Mouse (Mus musculus) neural tube, postnatal 0 days (tissue): ENCODE measurements around the gene Med27. TPM values are rescaled to one million over a fixed set of nuclear protein-coding genes. Genes with fewer than 3 reads are reported as not detected.

ENCODE experiments used
- microRNA-seq: library from miRNA; unstranded; fragments of <30 nt; microRNA quantifications from one replicate; pipeline ENCODE4, GENCODE M21; 2016
- polyA plus RNA-seq: library from polyadenylated mRNA; unstranded; fragments of >200 nt; fragmentation: Nextera tagmentation; extraction: Ambion mirVana; gene quantifications from 2 replicates; pipeline ENCODE4 v1.2.1, GENCODE M21; 2015

Gene Med27
- polyA plus RNA-seq: 56.7 and 61.3 TPM in 2 replicates

GRCm38 (mm10) chr2:29346629-29347271, at the start of gene Med27:
Gene Med27 (plus strand): TSS chr2:29346819.

Small RNAs within 50 kb of the gene (microRNA-seq; reads per million reads assigned to microRNA genes)
- gene Mir133c: not detected

Other genes starting within 250 kb of the Med27 start
- gene Setx, start 222.6 kb upstream of the Med27 start, polyA plus RNA-seq: 13.2 and 13.9 TPM in 2 replicates
- gene Ntng2, start 93.8 kb upstream of the Med27 start, polyA plus RNA-seq: 2.0 and 2.5 TPM in 2 replicates